Mouse (Mus musculus) adrenal gland, postnatal 25 days (tissue): ENCODE results near the gene Duox2. TPM values are rescaled to one million over a fixed set of nuclear protein-coding genes. Genes with fewer than 3 reads are reported as not detected.

Experiments used
- DNase-seq: peaks from one replicate; pipeline ENCODE4 v3.0.0; 2021; ENCODE audit warnings: mixed read lengths
- total RNA-seq: library from RNA; stranded (reverse); gene quantifications from 2 replicates; pipeline ENCODE4 v1.2.3, GENCODE M21; 2021

Gene Duox2
- total RNA-seq, 1 experiment from 2014 or later: not detected

DNA sequence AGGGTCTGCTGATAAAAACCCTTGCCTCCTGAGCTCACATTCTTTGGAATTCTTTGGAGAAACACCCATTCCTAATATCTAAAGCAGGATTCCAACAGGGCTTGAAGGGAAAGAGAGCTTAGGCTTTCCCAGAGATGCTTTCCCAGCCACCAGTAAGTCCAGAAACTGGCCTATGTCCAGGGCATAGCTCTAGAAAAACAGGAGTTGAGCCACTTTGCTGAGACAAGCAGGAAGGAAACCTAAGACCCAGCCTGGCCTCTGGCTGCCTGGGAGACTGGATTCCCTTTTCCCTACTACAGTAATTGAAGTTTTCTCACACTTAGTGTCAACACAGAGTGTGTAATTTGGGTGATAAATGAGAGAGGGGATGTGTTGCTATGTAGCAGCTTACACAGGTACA is 61.9 kb downstream of the Duox2 start:
- no peak for DNase-seq

DNA sequence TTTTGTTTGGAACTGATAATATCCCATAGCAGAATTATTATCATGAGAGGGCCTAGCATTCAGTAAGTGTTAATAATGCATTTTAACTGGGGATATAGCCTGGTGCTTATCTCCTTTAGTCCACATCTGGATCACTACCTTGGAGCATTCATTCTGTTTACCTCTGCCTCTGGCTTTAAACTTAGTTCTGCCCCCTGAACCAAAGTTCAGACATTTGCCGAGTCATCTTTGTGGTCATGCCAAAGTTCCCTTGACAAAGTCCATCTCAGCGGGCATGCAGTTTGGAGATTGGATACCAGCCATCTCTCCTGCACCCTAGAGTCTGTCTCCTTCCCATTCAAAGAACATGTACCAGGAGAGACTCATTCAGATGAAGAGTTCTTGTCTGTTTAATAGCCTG is 62.8 kb downstream of the Duox2 start:
- no peak for DNase-seq

DNA sequence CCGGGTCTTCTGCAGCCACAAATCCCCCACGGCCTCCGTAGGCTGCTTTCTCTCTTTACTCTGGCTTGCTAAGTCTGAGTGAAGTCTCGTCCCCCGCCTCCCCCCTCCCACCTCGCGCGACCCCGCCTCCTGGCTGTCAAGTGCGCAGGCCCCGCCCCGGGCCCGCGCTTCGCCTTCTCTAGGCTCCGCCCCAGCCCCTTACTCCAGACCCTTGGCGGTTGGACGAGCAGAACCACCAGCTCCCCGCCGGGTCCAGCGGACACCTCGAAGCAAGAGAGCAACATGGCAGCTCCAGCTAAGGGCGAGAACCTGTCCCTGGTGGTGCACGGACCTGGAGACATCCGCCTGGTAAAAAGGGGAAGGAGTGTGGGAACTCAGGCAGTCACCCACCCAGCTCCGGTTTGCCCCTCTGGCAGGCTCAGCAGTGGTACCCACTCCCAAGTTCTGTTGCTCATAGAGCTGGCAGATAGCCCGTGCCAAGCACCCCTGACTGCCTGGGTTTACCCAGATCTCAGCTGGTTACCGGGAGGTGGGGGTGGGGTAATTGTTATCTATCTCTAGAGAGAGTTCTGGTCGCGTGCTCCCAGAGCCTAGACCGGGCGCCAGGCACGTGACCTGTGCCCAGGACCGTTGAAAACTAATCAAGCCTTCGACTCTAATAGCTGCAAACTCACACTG is 63.5 kb downstream of the Duox2 start, which contains the start of gene Sord:
Gene Sord, plus strand, starts transcription at position 139 of the 678 bp plus-strand sequence.
- peak; percentile 86 for DNase-seq

DNA sequence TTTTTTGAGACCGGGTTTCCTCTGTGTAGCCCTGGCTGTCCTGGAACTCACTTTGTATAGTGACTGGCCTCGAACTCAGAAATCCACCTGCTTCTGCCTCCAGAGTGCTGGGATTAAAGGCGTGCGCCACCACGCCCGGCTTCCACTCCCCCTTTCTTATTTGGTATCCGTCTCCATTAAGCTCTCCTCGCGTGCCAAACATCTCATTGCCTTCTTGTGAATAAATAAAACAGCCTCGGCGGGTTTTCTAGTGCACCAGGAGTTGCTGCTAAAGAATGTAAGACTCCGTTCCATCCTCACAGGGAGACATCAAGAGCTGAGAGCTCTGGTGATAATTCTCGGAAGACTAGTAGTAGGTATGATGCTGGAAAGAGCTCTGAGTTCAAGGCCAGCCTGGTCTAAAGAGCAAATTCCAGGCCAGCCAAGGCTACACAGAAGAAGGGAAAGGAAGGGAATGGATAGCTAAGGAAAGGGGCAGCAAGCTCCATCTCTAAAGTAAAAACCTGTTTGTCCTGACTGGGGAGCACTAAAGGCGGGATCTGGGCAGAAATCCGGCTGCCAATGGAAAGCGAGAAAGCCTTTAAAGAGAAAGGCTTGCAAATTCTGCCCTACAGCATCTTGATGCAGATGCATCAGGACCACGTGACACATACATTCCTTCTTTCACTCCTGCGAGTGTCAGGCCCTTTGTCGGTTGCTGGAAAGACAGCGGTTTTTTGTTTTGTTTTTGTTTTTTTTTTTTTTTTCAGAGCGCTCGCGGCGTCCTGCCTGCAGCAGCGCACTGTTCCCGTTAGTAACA is 64.3 kb downstream of the Duox2 start:
- peak; percentile 24 for DNase-seq

DNA sequence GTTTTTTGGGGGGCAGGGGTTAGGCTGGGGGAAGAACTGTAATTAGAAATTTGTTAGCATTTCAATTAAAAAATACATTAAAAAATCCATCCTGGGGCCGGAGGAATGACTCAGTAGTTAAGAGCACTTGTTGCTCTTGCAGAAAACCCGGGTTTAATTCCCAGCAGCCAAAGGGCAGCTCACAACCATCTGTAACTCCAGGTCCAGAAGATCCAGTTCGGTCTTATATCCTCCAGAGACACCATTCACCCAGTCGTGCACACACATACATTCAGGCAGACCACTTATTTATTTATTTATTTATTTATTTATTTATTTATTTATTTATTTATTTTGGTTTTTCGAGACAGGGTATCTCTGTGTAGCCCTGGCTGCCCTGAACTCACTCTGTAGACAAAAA is 64.9 kb downstream of the Duox2 start:
- DNase-seq: no peak

DNA sequence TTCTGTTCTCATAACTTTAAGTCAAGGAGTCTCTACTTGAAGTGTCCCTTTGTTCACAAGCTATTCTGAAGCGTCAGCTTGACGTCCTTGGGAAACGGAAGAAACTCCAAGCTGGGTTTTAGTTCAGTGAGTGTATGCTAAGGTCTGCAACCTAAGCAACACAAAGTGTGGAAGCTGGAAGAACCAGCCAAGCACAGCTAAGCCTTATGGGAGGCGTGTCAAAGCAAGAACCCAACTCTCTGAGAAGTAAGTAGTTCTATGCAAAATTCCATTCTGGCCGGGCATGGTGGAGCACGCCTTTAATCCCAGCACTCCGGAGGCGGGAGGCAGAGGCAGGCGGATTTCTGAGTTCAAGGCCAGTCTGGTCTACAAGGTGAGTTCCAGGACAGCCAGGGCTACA is 66.6 kb downstream of the Duox2 start:
- no peak for DNase-seq

DNA sequence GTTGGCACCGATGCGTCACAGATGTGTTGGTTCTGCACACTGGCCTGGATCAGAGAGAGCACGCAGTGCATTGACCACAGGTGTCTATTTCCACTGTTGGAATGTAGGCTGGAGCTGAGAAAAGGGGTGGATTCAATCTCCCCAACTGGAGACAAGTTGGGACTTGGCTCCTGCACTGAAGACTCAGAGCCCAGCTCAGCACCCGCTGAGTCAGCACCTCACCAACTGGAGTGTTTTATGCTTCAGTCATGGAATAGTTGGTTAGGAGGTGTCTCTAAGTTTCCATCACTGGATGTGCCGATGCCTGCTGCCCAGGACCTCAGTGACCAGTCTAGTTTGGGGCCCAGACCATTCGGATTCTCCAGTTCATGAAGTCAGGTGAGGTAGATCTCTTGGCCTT is 67.9 kb downstream of the Duox2 start:
- DNase-seq: no peak

Other genes starting within 250 kb of the Duox2 start
- 20.1 and 22.6 TPM in 2 replicates for gene Spg11, start 180.1 kb downstream of the Duox2 start, total RNA-seq
- gene B2m, start 150.8 kb downstream of the Duox2 start, total RNA-seq: 468 and 486 TPM in 2 replicates
- gene Trim69, start 137.7 kb downstream of the Duox2 start, total RNA-seq: not detected in 2 replicates
- not detected in 2 replicates for gene Patl2, start 112.3 kb downstream of the Duox2 start, total RNA-seq
- not detected in 2 replicates for gene Terb2, start 112.2 kb downstream of the Duox2 start, total RNA-seq
- gene Sord, start 63.7 kb downstream of the Duox2 start, total RNA-seq: 64.9 and 71.6 TPM in 2 replicates
- gene Duoxa2, start 451 bp upstream of the Duox2 start, total RNA-seq: not detected in 2 replicates
- gene Duoxa1, start 15.3 kb upstream of the Duox2 start, total RNA-seq: not detected in 2 replicates
- not detected in 2 replicates for gene Duox1, start 17.2 kb upstream of the Duox2 start, total RNA-seq
- 5.8 and 11.4 TPM in 2 replicates for gene Shf, start 70.7 kb upstream of the Duox2 start, total RNA-seq
- gene Slc28a2, start 128.0 kb upstream of the Duox2 start, total RNA-seq: 1.4 and 2.0 TPM in 2 replicates
- gene Gm14085, start 186.5 kb upstream of the Duox2 start, total RNA-seq: 0.18 TPM in 1 of 2 replicates, not detected in the other